Mouse (Mus musculus) midbrain, embryonic 15.5 days (tissue): Measurements from ENCODE around the gene Dgke. TPM values are rescaled to one million over a fixed set of nuclear protein-coding genes. Genes with fewer than 3 reads are reported as not detected.
A peak's percentile ranks its signal among the peaks of the same experiment; 100 is the strongest.
"Not testable (repeated sequence)": the region's sequence is repeated elsewhere in the genome, so short reads cannot be mapped to it uniquely, and the experiment has no call there.

Source experiments
- ATAC-seq: fragments of 200-750 bp; cut with Nextera tagmentation; replicated peaks from 2 replicates; pipeline ENCODE4 v1.8.0; 2017; ENCODE audit warnings: moderate TSS enrichment
- H3K27ac ChIP-seq: fragments of 300-500 bp; sonication (generic); 2 replicates; pipeline ENCODE4 v1.5.1; 2015; ENCODE audit warnings: mild to moderate bottlenecking, inconsistent platforms
- H3K27me3 ChIP-seq: fragments of 300-500 bp; sonication (generic); replicated peaks from 2 replicates; pipeline ENCODE4 v1.6.1; 2015; ENCODE audit warnings: inconsistent platforms
- H3K36me3 ChIP-seq: fragments of 300-500 bp; sonication (generic); replicated peaks from 2 replicates; pipeline ENCODE4 v1.6.1; 2015; ENCODE audit warnings: inconsistent platforms
- H3K4me1 ChIP-seq: fragments of 300-500 bp; sonication (generic); 2 replicates; pipeline ENCODE4 v1.6.1; 2015; ENCODE audit warnings: inconsistent platforms
- H3K4me2 ChIP-seq: fragments of 300-500 bp; sonication (generic); 2 replicates; pipeline ENCODE4 v1.6.1; 2015; ENCODE audit warnings: inconsistent platforms, mild to moderate bottlenecking, moderate library complexity
- H3K4me3 ChIP-seq: fragments of 300-500 bp; sonication (generic); 2 replicates; pipeline ENCODE4 v1.5.1; 2015; ENCODE audit warnings: mild to moderate bottlenecking, inconsistent platforms
- H3K9ac ChIP-seq: fragments of 300-500 bp; sonication (generic); 2 replicates; pipeline ENCODE4 v1.6.1; 2015; ENCODE audit warnings: mild to moderate bottlenecking, inconsistent platforms
- H3K9me3 ChIP-seq: fragments of 300-500 bp; sonication (generic); 2 replicates; pipeline ENCODE4 v1.6.1; 2016; ENCODE audit warnings: inconsistent platforms
- WGBS: fragments of 180-500 bp; shearing (Covaris S2); methylation state at CpG from one replicate; pipeline ENCODE4 v1.1.7; 2015; ENCODE audit warnings: mixed read lengths; 5-methylcytosine and 5-hydroxymethylcytosine counted together
- polyA plus RNA-seq: library from polyadenylated mRNA; unstranded; fragments of >200 nt; fragmentation: Nextera tagmentation; extraction: Ambion mirVana; gene quantifications from 2 replicates; pipeline ENCODE4 v1.2.1, GENCODE M21; 2015

Gene Dgke
- polyA plus RNA-seq, 1 experiment from 2014 or later, result 19.7 TPM

GRCm38 (mm10) chr11:89006404-89006803 is 60.2 kb downstream of the Dgke start:
- Histone ChIP-seq H3K4me3 (no peak overlapping the region), H3K9ac (no peak overlapping the region), H3K9me3 (no peaks in the 10 kb centered on the region), H3K4me2 (no peak overlapping the region), H3K36me3 (no peaks in the 10 kb centered on the region), H3K4me1 (no peaks in the 10 kb centered on the region), H3K27ac (no peak overlapping the region), H3K27me3 (no peaks in the 10 kb centered on the region)
- no peak for ATAC-seq

GRCm38 (mm10) chr11:89005473-89005872 is 61.2 kb downstream of the Dgke start:
- ATAC-seq, result no peak
- no peaks in the 10 kb centered on the region for H3K4me1 ChIP-seq
- H3K4me3 ChIP-seq, result no peak overlapping the region
- H3K36me3 ChIP-seq, result no peaks in the 10 kb centered on the region
- H3K9me3 ChIP-seq, result no peaks in the 10 kb centered on the region
- H3K27ac ChIP-seq, result no peak overlapping the region
- no peaks in the 10 kb centered on the region for H3K27me3 ChIP-seq
- H3K9ac ChIP-seq, result no peak overlapping the region
- H3K4me2 ChIP-seq, result no peak overlapping the region
- WGBS, result 86% methylated on average over 5 of the region's 5 CpGs

GRCm38 (mm10) chr11:89003726-89004125 is 62.9 kb downstream of the Dgke start:
- no peak for ATAC-seq
- Histone ChIP-seq H3K4me2 (no peak overlapping the region), H3K9me3 (no peaks in the 10 kb centered on the region), H3K9ac (no peak overlapping the region), H3K4me1 (peaks cover 7% of the 10 kb centered on the region; the same call in 1 of the 2 replicates), H3K27me3 (peaks cover 16% of the 10 kb centered on the region), H3K36me3 (no peaks in the 10 kb centered on the region), H3K27ac (no peak overlapping the region), H3K4me3 (no peak overlapping the region)
- WGBS, result 86% methylated on average over 4 of the region's 4 CpGs

- Histone ChIP-seq H3K4me1 (peaks cover 7% of the 10 kb centered on the region; the same call in 1 of the 2 replicates), H3K9me3 (no peaks in the 10 kb centered on the region), H3K4me3 (no peak overlapping the region), H3K27me3 (peaks cover 18% of the 10 kb centered on the region), H3K36me3 (no peaks in the 10 kb centered on the region), H3K27ac (no peak overlapping the region), H3K9ac (no peak overlapping the region), H3K4me2 (no peak overlapping the region)
- no peak for ATAC-seq
- WGBS, result 69% methylated on average over 6 of the region's 6 CpGs
Observed at GRCm38 (mm10) chr11:89003078-89003477, 63.6 kb downstream of the Dgke start.

- no peak overlapping the region for H3K9ac ChIP-seq
- peaks cover 7% of the 10 kb centered on the region; the same call in 1 of the 2 replicates for H3K4me1 ChIP-seq
- no peaks in the 10 kb centered on the region for H3K9me3 ChIP-seq
- 72% methylated on average over 5 of the region's 5 CpGs for WGBS
- no peak overlapping the region for H3K27ac ChIP-seq
- H3K4me2 ChIP-seq, result no peak overlapping the region
- no peak overlapping the region for H3K4me3 ChIP-seq
- no peaks in the 10 kb centered on the region for H3K36me3 ChIP-seq
- no peak for ATAC-seq
- H3K27me3 ChIP-seq, result peaks cover 18% of the 10 kb centered on the region
Observed at GRCm38 (mm10) chr11:89002621-89003020, 64.0 kb downstream of the Dgke start.

- Histone ChIP-seq H3K27ac (no peak overlapping the region), H3K27me3 (peaks cover 18% of the 10 kb centered on the region), H3K4me1 (peaks cover 7% of the 10 kb centered on the region; the same call in 1 of the 2 replicates), H3K4me3 (no peak overlapping the region), H3K36me3 (no peaks in the 10 kb centered on the region), H3K9ac (no peak overlapping the region), H3K9me3 (no peaks in the 10 kb centered on the region), H3K4me2 (no peak overlapping the region)
- ATAC-seq, result no peak
- 91% methylated on average over 5 of the region's 5 CpGs for WGBS
Observed at GRCm38 (mm10) chr11:89002068-89002467, 64.6 kb downstream of the Dgke start.

GRCm38 (mm10) chr11:89001569-89001968 is 65.1 kb downstream of the Dgke start:
- Histone ChIP-seq H3K4me2 (no peak overlapping the region), H3K27ac (no peak overlapping the region), H3K27me3 (peaks cover 18% of the 10 kb centered on the region), H3K9me3 (no peaks in the 10 kb centered on the region), H3K4me1 (peaks cover 7% of the 10 kb centered on the region; the same call in 1 of the 2 replicates), H3K4me3 (no peak overlapping the region), H3K36me3 (no peaks in the 10 kb centered on the region), H3K9ac (no peak overlapping the region)
- 96% methylated on average over 7 of the region's 7 CpGs for WGBS
- ATAC-seq, result no peak

- Histone ChIP-seq H3K4me1 (peaks cover 7% of the 10 kb centered on the region; the same call in 1 of the 2 replicates), H3K4me2 (no peak overlapping the region)
- no peak for ATAC-seq
Observed at GRCm38 (mm10) chr11:89000527-89000819, 66.2 kb downstream of the Dgke start.

GRCm38 (mm10) chr11:88999723-89000526 is 66.7 kb downstream of the Dgke start:
- ATAC-seq, result no peak
- Histone ChIP-seq H3K27ac (no peak overlapping the region), H3K4me2 (peak overlapping the region; percentile 47), H3K9ac (no peak overlapping the region), H3K36me3 (no peaks in the 10 kb centered on the region), H3K9me3 (no peaks in the 10 kb centered on the region), H3K27me3 (peaks cover 18% of the 10 kb centered on the region), H3K4me3 (peak overlapping the region; percentile 35), H3K4me1 (peaks cover 7% of the 10 kb centered on the region; the same call in 1 of the 2 replicates)
- 27% methylated on average over 33 of the region's 33 CpGs for WGBS

More at GRCm38 (mm10) chr11:89000527-89000819, 66.2 kb downstream of the Dgke start:
- Histone ChIP-seq H3K9me3 (no peaks in the 10 kb centered on the region), H3K9ac (no peak overlapping the region), H3K27me3 (peaks cover 18% of the 10 kb centered on the region), H3K36me3 (no peaks in the 10 kb centered on the region), H3K27ac (no peak overlapping the region), H3K4me3 (peak overlapping the region; percentile 35; the same call in 1 of the 2 replicates)

- Histone ChIP-seq H3K4me3 (peak within 1 kb of the TSS; percentile 35), H3K27me3 (peaks cover 18% of the 10 kb centered on the region), H3K4me2 (peak within 1 kb of the TSS; percentile 47), H3K27ac (no peak within 1 kb of the TSS), H3K36me3 (no peaks in the 10 kb centered on the region), H3K9ac (no peak within 1 kb of the TSS), H3K9me3 (no peaks in the 10 kb centered on the region), H3K4me1 (peaks cover 7% of the 10 kb centered on the region; the same call in 1 of the 2 replicates)
- ATAC-seq, result no peak
- 3% methylated on average over 48 of the region's 48 CpGs for WGBS
Observed at GRCm38 (mm10) chr11:88998974-88999722, 67.5 kb downstream of the Dgke start, which contains the start of gene Trim25. Trim25 (plus strand) TSS chr11:88999376.

GRCm38 (mm10) chr11:88998406-88998805 is 68.2 kb downstream of the Dgke start:
- Histone ChIP-seq H3K27ac (no peak overlapping the region), H3K4me3 (no peak overlapping the region), H3K4me1 (peaks cover 7% of the 10 kb centered on the region; the same call in 1 of the 2 replicates), H3K27me3 (peaks cover 18% of the 10 kb centered on the region), H3K9ac (no peak overlapping the region), H3K9me3 (no peaks in the 10 kb centered on the region), H3K4me2 (no peak overlapping the region), H3K36me3 (no peaks in the 10 kb centered on the region)
- 16% methylated on average over 3 of the region's 3 CpGs for WGBS
- no peak for ATAC-seq

- 87% methylated on average over 5 of the region's 5 CpGs for WGBS
- H3K9me3 ChIP-seq, ATAC-seq: not testable (repeated sequence)
Observed at GRCm38 (mm10) chr11:88997343-88997742, 69.3 kb downstream of the Dgke start.

More at GRCm38 (mm10) chr11:88997343-88997742, 69.3 kb downstream of the Dgke start:
- H3K4me1 ChIP-seq, H3K36me3 ChIP-seq, H3K4me3 ChIP-seq, H3K9ac ChIP-seq, H3K27ac ChIP-seq, H3K4me2 ChIP-seq: not testable (repeated sequence)
- H3K27me3 ChIP-seq, result peaks cover 18% of the 10 kb centered on the region
